Mouse (Mus musculus) limb, embryonic 13.5 days (tissue): ENCODE results near the gene S100a1. TPM values are rescaled to one million over a fixed set of nuclear protein-coding genes. Genes with fewer than 3 reads are reported as not detected.
A peak's percentile ranks its signal among the peaks of the same experiment; 100 is the strongest.

Source experiments
- ATAC-seq: fragments of 200-750 bp; cut with Nextera tagmentation; 2 replicates; pipeline ENCODE4 v1.8.0; 2017; ENCODE audit warnings: low read depth, moderate number of reproducible peaks, moderate TSS enrichment; ENCODE audit not compliant: low FRiP score
- H3K27ac ChIP-seq: fragments of 300-500 bp; sonication (generic); 2 replicates; pipeline ENCODE4 v1.5.1; 2015; ENCODE audit warnings: inconsistent platforms, mild to moderate bottlenecking, moderate library complexity
- H3K27me3 ChIP-seq: fragments of 300-500 bp; sonication (generic); 2 replicates; pipeline ENCODE4 v1.6.1; 2015; ENCODE audit warnings: mild to moderate bottlenecking, inconsistent platforms
- H3K36me3 ChIP-seq: fragments of 300-500 bp; sonication (generic); 2 replicates; pipeline ENCODE4 v1.6.1; 2015; ENCODE audit warnings: inconsistent platforms, mild to moderate bottlenecking, moderate library complexity
- H3K4me1 ChIP-seq: fragments of 300-500 bp; sonication (generic); 2 replicates; pipeline ENCODE4 v1.6.1; 2015; ENCODE audit warnings: inconsistent platforms
- H3K4me2 ChIP-seq: fragments of 300-500 bp; sonication (generic); replicated peaks from 2 replicates; pipeline ENCODE4 v1.6.1; 2015; ENCODE audit warnings: inconsistent platforms, mild to moderate bottlenecking, moderate library complexity
- H3K4me3 ChIP-seq: fragments of 300-500 bp; sonication (generic); 2 replicates; pipeline ENCODE4 v1.5.1; 2015; ENCODE audit warnings: moderate library complexity, mild to moderate bottlenecking, inconsistent platforms
- H3K9ac ChIP-seq: fragments of 300-500 bp; sonication (generic); 2 replicates; pipeline ENCODE4 v1.6.1; 2015; ENCODE audit warnings: mild to moderate bottlenecking, inconsistent platforms
- H3K9me3 ChIP-seq: fragments of 300-500 bp; sonication (generic); 2 replicates; pipeline ENCODE4 v1.6.1; 2016; ENCODE audit warnings: inconsistent platforms
- WGBS: fragments of 180-500 bp; shearing (Covaris S2); methylation state at CpG from one replicate; pipeline ENCODE4 v1.1.7; 2015; 5-methylcytosine and 5-hydroxymethylcytosine counted together
- polyA plus RNA-seq: library from polyadenylated mRNA; unstranded; fragments of >200 nt; fragmentation: Nextera tagmentation; extraction: Ambion mirVana; gene quantifications from 2 replicates; pipeline ENCODE4 v1.2.1, GENCODE M21; 2015

The S100a1 gene
- polyA plus RNA-seq, 1 experiment from 2014 or later: 14.2 TPM

DNA sequence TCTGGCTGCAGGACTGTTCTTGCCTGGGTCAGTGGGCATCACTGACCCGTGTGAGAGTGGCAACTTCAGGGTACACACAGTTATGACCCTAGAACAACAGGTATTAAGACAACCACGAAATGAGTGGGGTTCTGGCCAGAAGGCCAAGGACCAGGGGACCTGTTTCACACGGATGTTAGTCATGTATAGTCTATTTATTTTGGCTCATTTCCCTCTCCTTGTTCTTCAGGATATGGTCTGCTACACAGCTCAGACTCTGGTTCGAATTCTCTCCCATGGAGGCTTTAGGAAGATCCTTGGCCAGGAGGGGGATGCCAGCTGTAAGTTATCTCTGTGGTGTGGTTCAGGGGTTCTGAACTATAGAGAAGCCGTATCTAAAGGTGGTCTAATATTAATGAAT, 27.2 kb downstream of the S100a1 start:
- no peak for ATAC-seq
- Histone ChIP-seq H3K4me2 (no peak overlapping the region), H3K4me1 (peaks cover 9% of the 10 kb centered on the region), H3K9me3 (no peaks in the 10 kb centered on the region), H3K9ac (no peak overlapping the region), H3K27ac (no peak overlapping the region), H3K4me3 (no peak overlapping the region), H3K27me3 (no peaks in the 10 kb centered on the region), H3K36me3 (peaks cover 73% of the 10 kb centered on the region)
- 85% methylated on average over 5 of the region's 5 CpGs for WGBS

- ATAC-seq: peak; percentile 99
- WGBS: under 1% methylated on average over 45 of the region's 45 CpGs
- peaks cover 8% of the 10 kb centered on the region for H3K4me1 ChIP-seq
- peaks cover 35% of the 10 kb centered on the region for H3K36me3 ChIP-seq
- peak within 1 kb of the TSS; percentile 91 for H3K9ac ChIP-seq
- no peaks in the 10 kb centered on the region for H3K27me3 ChIP-seq
- H3K27ac ChIP-seq: peak within 1 kb of the TSS; percentile 95
- peak within 1 kb of the TSS; percentile 89 for H3K4me3 ChIP-seq
- H3K9me3 ChIP-seq: no peaks in the 10 kb centered on the region
- peak within 1 kb of the TSS; percentile 77 for H3K4me2 ChIP-seq
These were observed 38.2 kb downstream of the S100a1 start, which contains the start of gene Ilf2 for GRCm38 (mm10) chr3:90475831-90476611. TSS of gene Ilf2 (plus strand) at chr3:90476126.

GRCm38 (mm10) chr3:90475151-90475830, 38.9 kb downstream of the S100a1 start:
- no peak overlapping the region for H3K27ac ChIP-seq
- ATAC-seq: peak; percentile 17
- H3K4me2 ChIP-seq: peak overlapping the region; percentile 41
- H3K4me1 ChIP-seq: peaks cover 8% of the 10 kb centered on the region
- no peaks in the 10 kb centered on the region for H3K27me3 ChIP-seq
- H3K4me3 ChIP-seq: peak overlapping the region; percentile 39
- no peaks in the 10 kb centered on the region for H3K9me3 ChIP-seq
- H3K36me3 ChIP-seq: peaks cover 27% of the 10 kb centered on the region
- no peak overlapping the region for H3K9ac ChIP-seq
- 44% methylated on average over 16 of the region's 16 CpGs for WGBS

- H3K9ac ChIP-seq: no peak overlapping the region
- no peak overlapping the region for H3K4me2 ChIP-seq
- no peak overlapping the region for H3K27ac ChIP-seq
- H3K36me3 ChIP-seq: no peaks in the 10 kb centered on the region
- 37% methylated on average over 3 of the region's 3 CpGs for WGBS
- 0 out of 2 replicates have a peak, but pooled peaks cover 6% of the 10 kb centered on the region for H3K27me3 ChIP-seq
- peaks cover 6% of the 10 kb centered on the region for H3K4me1 ChIP-seq
- no peaks in the 10 kb centered on the region for H3K9me3 ChIP-seq
- H3K4me3 ChIP-seq: no peak overlapping the region
- no peak for ATAC-seq
These were observed 42.0 kb downstream of the S100a1 start for GRCm38 (mm10) chr3:90472213-90472612.

GRCm38 (mm10) chr3:90467618-90468300, 46.4 kb downstream of the S100a1 start:
- H3K36me3 ChIP-seq: no peaks in the 10 kb centered on the region
- H3K27me3 ChIP-seq: peaks cover 45% of the 10 kb centered on the region
- WGBS: 92% methylated on average over 10 of the region's 10 CpGs
- H3K4me2 ChIP-seq: no peak overlapping the region
- no peak overlapping the region for H3K27ac ChIP-seq
- H3K4me3 ChIP-seq: no peak overlapping the region
- ATAC-seq: no peak
- H3K9me3 ChIP-seq: no peaks in the 10 kb centered on the region
- no peak overlapping the region for H3K9ac ChIP-seq
- H3K4me1 ChIP-seq: peaks cover 14% of the 10 kb centered on the region

GRCm38 (mm10) chr3:90466311-90466766, 47.9 kb downstream of the S100a1 start:
- peaks cover 59% of the 10 kb centered on the region for H3K27me3 ChIP-seq
- H3K9me3 ChIP-seq: no peaks in the 10 kb centered on the region
- ATAC-seq: peak; percentile 42
- H3K27ac ChIP-seq: no peak overlapping the region
- WGBS: 0% methylated on average over 15 of the region's 15 CpGs
- peak overlapping the region; percentile 96 for H3K4me2 ChIP-seq
- H3K36me3 ChIP-seq: no peaks in the 10 kb centered on the region
- H3K4me1 ChIP-seq: peaks cover 14% of the 10 kb centered on the region
- peak overlapping the region; percentile 66 for H3K9ac ChIP-seq
- peak overlapping the region; percentile 54 for H3K4me3 ChIP-seq

DNA sequence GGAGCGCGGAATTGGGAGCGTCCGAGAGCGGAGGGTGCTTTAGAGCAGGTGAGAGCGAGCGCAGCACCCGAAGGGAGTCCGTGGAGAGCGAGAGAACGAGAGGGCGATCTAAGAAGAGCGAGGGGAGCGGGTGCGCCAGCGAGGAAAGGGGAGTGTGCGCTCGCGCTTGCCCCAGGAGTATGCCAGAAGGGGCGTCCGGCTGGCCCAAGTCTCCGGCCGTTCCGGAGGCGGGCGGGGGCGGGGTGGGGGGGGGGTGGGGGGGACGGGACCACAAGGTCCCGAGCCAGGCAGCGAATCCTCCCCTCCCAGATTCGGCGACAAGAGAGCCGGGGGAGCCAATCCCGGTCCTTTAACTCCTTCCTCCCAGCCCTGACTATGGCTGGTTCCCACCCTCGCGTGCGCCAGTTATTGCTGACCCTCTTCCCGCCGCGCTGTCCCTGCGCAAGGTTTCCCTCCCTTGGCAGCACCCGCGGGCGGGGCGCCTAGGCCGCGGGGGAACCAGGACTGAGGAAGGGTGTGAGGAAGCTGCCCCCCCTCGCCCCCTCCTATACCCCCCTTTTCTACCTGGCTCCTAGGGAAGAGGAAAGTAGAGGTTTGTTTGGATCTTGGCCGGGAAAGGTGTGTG, 48.4 kb downstream of the S100a1 start, which contains the start of gene Npr1:
Npr1 (minus strand) TSS at position 181 of the 625 bp plus-strand sequence.
- peaks cover 14% of the 10 kb centered on the region for H3K4me1 ChIP-seq
- no peak within 1 kb of the TSS for H3K27ac ChIP-seq
- H3K9ac ChIP-seq: peak within 1 kb of the TSS; percentile 66
- WGBS: under 1% methylated on average over 32 of the region's 49 CpGs
- no peaks in the 10 kb centered on the region for H3K9me3 ChIP-seq
- peak within 1 kb of the TSS; percentile 96 for H3K4me2 ChIP-seq
- H3K27me3 ChIP-seq: peaks cover 64% of the 10 kb centered on the region
- peak within 1 kb of the TSS; percentile 54 for H3K4me3 ChIP-seq
- no peaks in the 10 kb centered on the region for H3K36me3 ChIP-seq
- ATAC-seq: peak; percentile 49

- under 1% methylated on average over 75 of the region's 75 CpGs for WGBS
- 0 out of 2 replicates have a peak, but pooled peaks have one; percentile 9 for ATAC-seq
- peaks cover 70% of the 10 kb centered on the region for H3K27me3 ChIP-seq
These were observed 49.0 kb downstream of the S100a1 start for GRCm38 (mm10) chr3:90465081-90465685.

GRCm38 (mm10) chr3:90464552-90465080, 49.6 kb downstream of the S100a1 start:
- no peak overlapping the region for H3K27ac ChIP-seq
- H3K4me2 ChIP-seq: peak overlapping the region; percentile 96
- peaks cover 75% of the 10 kb centered on the region for H3K27me3 ChIP-seq
- H3K36me3 ChIP-seq: no peaks in the 10 kb centered on the region
- ATAC-seq: no peak
- peaks cover 14% of the 10 kb centered on the region for H3K4me1 ChIP-seq
- peak overlapping the region; percentile 66; the same call in 1 of the 2 replicates for H3K9ac ChIP-seq
- no peaks in the 10 kb centered on the region for H3K9me3 ChIP-seq
- 10% methylated on average over 37 of the region's 37 CpGs for WGBS
- H3K4me3 ChIP-seq: peak overlapping the region; percentile 54

More at GRCm38 (mm10) chr3:90465081-90465685, 49.0 kb downstream of the S100a1 start:
- Histone ChIP-seq H3K27ac (no peak overlapping the region), H3K4me1 (peaks cover 14% of the 10 kb centered on the region), H3K36me3 (no peaks in the 10 kb centered on the region), H3K9me3 (no peaks in the 10 kb centered on the region), H3K9ac (peak overlapping the region; percentile 66), H3K4me3 (peak overlapping the region; percentile 54), H3K4me2 (peak overlapping the region; percentile 96)

DNA sequence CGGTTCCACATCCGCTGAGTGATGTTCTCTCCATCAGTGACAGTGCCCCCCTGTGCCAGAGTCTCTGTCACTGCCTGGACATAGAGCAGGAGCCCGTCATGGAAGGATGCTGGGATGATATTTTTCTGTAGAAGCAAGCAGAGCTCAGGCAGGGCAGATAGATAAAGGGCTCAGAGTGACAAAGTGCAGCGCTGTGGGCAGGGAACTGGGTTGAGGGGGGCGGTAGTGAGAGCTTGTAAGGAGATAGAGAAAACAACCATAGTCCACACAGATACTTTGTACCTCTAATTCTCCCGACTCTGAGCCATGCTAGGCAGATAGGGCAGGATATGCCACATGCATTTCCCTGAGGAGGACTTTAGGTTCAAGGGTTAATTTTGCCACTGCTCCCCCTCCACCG, 51.6 kb downstream of the S100a1 start:
- Histone ChIP-seq H3K9ac (no peak overlapping the region), H3K4me3 (no peak overlapping the region), H3K9me3 (no peaks in the 10 kb centered on the region), H3K36me3 (no peaks in the 10 kb centered on the region), H3K27ac (no peak overlapping the region), H3K4me1 (peaks cover 14% of the 10 kb centered on the region), H3K27me3 (peaks cover 71% of the 10 kb centered on the region), H3K4me2 (no peak overlapping the region)
- ATAC-seq: no peak
- 38% methylated on average over 7 of the region's 7 CpGs for WGBS

DNA sequence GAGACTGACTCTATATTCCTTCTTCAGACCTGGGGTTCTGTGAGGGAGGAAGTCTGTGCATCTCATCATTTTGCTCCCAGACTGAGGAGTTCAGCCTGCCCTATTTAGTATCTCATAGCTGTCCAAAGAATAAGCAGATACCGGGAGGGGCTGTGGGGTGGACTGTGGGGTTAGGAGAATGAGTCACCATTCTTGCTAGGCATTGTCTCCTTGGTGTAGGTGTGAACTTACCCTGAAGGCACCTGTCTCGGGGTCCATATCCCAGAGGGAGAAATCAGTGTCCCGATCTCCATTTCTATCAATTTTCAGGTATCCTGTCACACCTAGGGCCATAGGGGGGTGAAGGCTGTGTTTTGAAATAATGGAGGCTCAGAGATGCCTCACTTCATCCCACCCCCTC, 52.3 kb downstream of the S100a1 start:
- H3K27me3 ChIP-seq: peaks cover 70% of the 10 kb centered on the region
- no peak overlapping the region for H3K4me2 ChIP-seq
- WGBS: 75% methylated on average over 3 of the region's 3 CpGs
- no peak overlapping the region for H3K27ac ChIP-seq
- H3K4me3 ChIP-seq: no peak overlapping the region
- peaks cover 14% of the 10 kb centered on the region for H3K4me1 ChIP-seq
- ATAC-seq: no peak
- no peaks in the 10 kb centered on the region for H3K9me3 ChIP-seq
- no peak overlapping the region for H3K9ac ChIP-seq
- H3K36me3 ChIP-seq: no peaks in the 10 kb centered on the region
